In genomic region chr7:120982968-120983367, GRCm38 (mm10) we compare ENCODE assay signal across 8 mouse cellular contexts. TPM values are rescaled to one million over a fixed set of nuclear protein-coding genes. Genes with fewer than 3 reads are reported as not detected.
DNase-seq lines count a peak whose midpoint lies in the region; ATAC-seq and TF ChIP-seq lines count a peak whose summit lies in the region.

No protein-coding gene starts in this region.

- no peaks in the 10 kb centered on the region for H3K27me3 ChIP-seq in heart, postnatal 0 days (ENCODE audit: control insufficient read depth, insufficient read depth, low read length)
- no peaks in the 10 kb centered on the region for H3K27me3 ChIP-seq in hindbrain, embryonic 15.5 days
- H3K27me3 ChIP-seq in midbrain, embryonic 13.5 days = no peaks in the 10 kb centered on the region

- DNase-seq in heart, postnatal 0 days (ENCODE audit: low spot score) = no peak
- DNase-seq in heart, adult 18-20 months = no peak
- DNase-seq in NIH3T3 (ENCODE audit: low read depth) = peak; percentile 18
- DNase-seq in urinary bladder, postnatal 25 days (ENCODE audit: low spot score) = no peak
- no peak for DNase-seq in urinary bladder, postnatal 4 days (ENCODE audit: low spot score in 2 of 2)

- TF ChIP-seq CTCF in heart, postnatal 0 days (IDR thresholded peaks at IDR 0.05; ENCODE audit: low read depth) = no peak

- peak overlapping the region; percentile 90 for H3K4me2 ChIP-seq in heart, postnatal 0 days (ENCODE audit: low read depth, low read length)
- H3K4me2 ChIP-seq in hindbrain, embryonic 15.5 days = peak overlapping the region; percentile 90
- H3K4me2 ChIP-seq in midbrain, embryonic 13.5 days (replicated peaks) = peak overlapping the region; percentile 67

- peak overlapping the region; percentile 97 for H3K4me3 ChIP-seq in heart, postnatal 0 days (ENCODE audit: low read depth, low read length)
- peak overlapping the region; percentile 87 for H3K4me3 ChIP-seq in hindbrain, embryonic 15.5 days
- H3K4me3 ChIP-seq in midbrain, embryonic 13.5 days (replicated peaks) = peak overlapping the region; percentile 60

- H3K9ac ChIP-seq in heart, postnatal 0 days (replicated peaks; ENCODE audit: low read depth, low read length) = peak overlapping the region; percentile 73
- H3K9ac ChIP-seq in hindbrain, embryonic 15.5 days = peak overlapping the region; percentile 59
- H3K9ac ChIP-seq in midbrain, embryonic 13.5 days (replicated peaks) = peak overlapping the region; percentile 75

- WGBS in heart, postnatal 0 days = 4% methylated on average over 7 of the region's 7 CpGs
- 14% methylated on average over 7 of the region's 7 CpGs for WGBS in hindbrain, embryonic 15.5 days
- 16% methylated on average over 7 of the region's 7 CpGs for WGBS in midbrain, embryonic 13.5 days

- H3K27ac ChIP-seq in heart, postnatal 0 days (ENCODE audit: low read depth) = peak overlapping the region; percentile 83
- H3K27ac ChIP-seq in hindbrain, embryonic 15.5 days (replicated peaks) = peak overlapping the region; percentile 75
- H3K27ac ChIP-seq in midbrain, embryonic 13.5 days = peak overlapping the region; percentile 61

- no peak for ATAC-seq in heart, postnatal 0 days (ENCODE audit: insufficient read depth, low read depth)
- no peak for ATAC-seq in hindbrain, embryonic 15.5 days (ENCODE audit: low FRiP score, low read depth)
- no peak for ATAC-seq in midbrain, embryonic 13.5 days
- ATAC-seq in erythroid progenitor cell, adult 5-6 weeks (replicated peaks; ENCODE audit: low FRiP score, poor library complexity, severe bottlenecking) = no peak

- no peaks in the 10 kb centered on the region for H3K9me3 ChIP-seq in heart, postnatal 0 days (replicated peaks; ENCODE audit: control insufficient read depth, low read length)
- H3K9me3 ChIP-seq in hindbrain, embryonic 15.5 days = no peaks in the 10 kb centered on the region
- H3K9me3 ChIP-seq in midbrain, embryonic 13.5 days = no peaks in the 10 kb centered on the region

- TF ChIP-seq EP300 in heart, postnatal 0 days (IDR thresholded peaks at IDR 0.05; ENCODE audit: low read depth) = no peak

- no peaks in the 10 kb centered on the region for H3K36me3 ChIP-seq in heart, postnatal 0 days (replicated peaks; ENCODE audit: control insufficient read depth, insufficient read depth, low read length)
- no peaks in the 10 kb centered on the region for H3K36me3 ChIP-seq in hindbrain, embryonic 15.5 days
- no peaks in the 10 kb centered on the region for H3K36me3 ChIP-seq in midbrain, embryonic 13.5 days

- H3K4me1 ChIP-seq in heart, postnatal 0 days (ENCODE audit: control insufficient read depth, insufficient read depth) = no peaks in the 10 kb centered on the region
- H3K4me1 ChIP-seq in hindbrain, embryonic 15.5 days (replicated peaks) = peaks cover 30% of the 10 kb centered on the region
- peaks cover 36% of the 10 kb centered on the region for H3K4me1 ChIP-seq in midbrain, embryonic 13.5 days (replicated peaks)

RNA-seq across cellular contexts. Expression of gene Mfsd13b, which starts 0.7 kb away (rescaled TPM):
- not detected in 2 replicates for total RNA-seq in heart, postnatal 0 days (2014; rRNA removed; ENCODE audit: low replicate concordance)
- polyA plus RNA-seq in heart, postnatal 0 days (2015; fragmentation: Nextera tagmentation; extraction: Ambion mirVana) = 0.15 and 0.33 TPM in 2 replicates
- total RNA-seq in heart, adult 18-20 months (2021) = not detected
- polyA plus RNA-seq in hindbrain, embryonic 15.5 days (2015; fragmentation: Nextera tagmentation; extraction: Ambion mirVana) = 0.19 and 0.76 TPM in 2 replicates
- not detected in 2 replicates for polyA plus RNA-seq in midbrain, embryonic 13.5 days (2015; fragmentation: Nextera tagmentation; extraction: Ambion mirVana)
- not detected in 2 replicates for total RNA-seq in erythroid progenitor cell, adult 5-6 weeks (2015; ENCODE audit: low replicate concordance)
- not detected in 2 replicates for total RNA-seq in erythroid progenitor cell, adult 5-6 weeks (2017; ENCODE audit: low replicate concordance)

RNA-seq across cellular contexts. Expression of gene Cdr2, which starts 0.9 kb away (rescaled TPM):
- total RNA-seq in heart, postnatal 0 days (2014; rRNA removed; ENCODE audit: low replicate concordance) = 18.5 and 41.5 TPM in 2 replicates
- polyA plus RNA-seq in heart, postnatal 0 days (2015; fragmentation: Nextera tagmentation; extraction: Ambion mirVana) = 3.5 and 4.5 TPM in 2 replicates
- total RNA-seq in heart, adult 18-20 months (2021) = 10 to 100 TPM; 10.9 to 12.9 TPM
- 14.5 and 16.5 TPM in 2 replicates for polyA plus RNA-seq in hindbrain, embryonic 15.5 days (2015; fragmentation: Nextera tagmentation; extraction: Ambion mirVana)
- 14.7 and 15.6 TPM in 2 replicates for polyA plus RNA-seq in midbrain, embryonic 13.5 days (2015; fragmentation: Nextera tagmentation; extraction: Ambion mirVana)
- total RNA-seq in erythroid progenitor cell, adult 5-6 weeks (2015; ENCODE audit: low replicate concordance) = 226 and 240 TPM in 2 replicates
- 362 and 391 TPM in 2 replicates for total RNA-seq in erythroid progenitor cell, adult 5-6 weeks (2017; ENCODE audit: low replicate concordance)

RNA-seq across cellular contexts. Expression of gene Mettl9, which starts 51.3 kb away (rescaled TPM):
- 44.8 and 52.8 TPM in 2 replicates for total RNA-seq in heart, postnatal 0 days (2014; rRNA removed; ENCODE audit: low replicate concordance)
- polyA plus RNA-seq in heart, postnatal 0 days (2015; fragmentation: Nextera tagmentation; extraction: Ambion mirVana) = 81.2 and 82.4 TPM in 2 replicates
- total RNA-seq in heart, adult 18-20 months (2021) = 10 to 100 TPM; 76.9 to 98.0 TPM
- 183 and 189 TPM in 2 replicates for polyA plus RNA-seq in hindbrain, embryonic 15.5 days (2015; fragmentation: Nextera tagmentation; extraction: Ambion mirVana)
- polyA plus RNA-seq in midbrain, embryonic 13.5 days (2015; fragmentation: Nextera tagmentation; extraction: Ambion mirVana) = 210 and 214 TPM in 2 replicates
- 46.9 and 103 TPM in 2 replicates for total RNA-seq in erythroid progenitor cell, adult 5-6 weeks (2015; ENCODE audit: low replicate concordance)
- total RNA-seq in erythroid progenitor cell, adult 5-6 weeks (2017; ENCODE audit: low replicate concordance) = 43.6 and 67.9 TPM in 2 replicates
